Mouse (Mus musculus): ENCODE results near the gene Gm49661.

- no peak for TF ChIP-seq CTCF (IDR thresholded peaks at IDR 0.05; ENCODE audit: control insufficient read depth, insufficient read depth, insufficient replicate concordance, low read depth, low read length)
- no peak for TF ChIP-seq POLR2A (IDR thresholded peaks at IDR 0.05; ENCODE audit: control insufficient read depth, low read depth, low read length)
These were observed 12.6 kb upstream of the Gm49661 start for GRCm38 (mm10) chr8:84981644-84982498.
